Mouse (Mus musculus): ENCODE results near the gene Eftud2. TPM values are rescaled to one million over a fixed set of nuclear protein-coding genes. Genes with fewer than 3 reads are reported as not detected.

Eftud2 gene
- polyA plus RNA-seq, 1 experiment from 2014 or later: 45.5 TPM

GRCm38 (mm10) chr11:102887433-102887832, 6.6 kb upstream of the Eftud2 start:
- TF ChIP-seq EP300 (IDR thresholded peaks at IDR 0.05; ENCODE audit: low read depth) (no peak), CTCF (IDR thresholded peaks at IDR 0.05; ENCODE audit: low read depth) (no peak)
- peaks cover 11% of the 10 kb centered on the region; the same call in 1 of the 2 replicates for H3K27me3 ChIP-seq (ENCODE audit: insufficient read depth, low read length)
- no peak for DNase-seq
- no peak overlapping the region for H3K4me2 ChIP-seq (ENCODE audit: low read depth, low read length)
- no peaks in the 10 kb centered on the region for H3K36me3 ChIP-seq (replicated peaks; ENCODE audit: insufficient read depth, low read length)
- no peak overlapping the region for H3K9ac ChIP-seq (replicated peaks)
- no peak for ATAC-seq
- H3K9me3 ChIP-seq (ENCODE audit: low read length): no peaks in the 10 kb centered on the region
- H3K4me3 ChIP-seq (ENCODE audit: low read depth, low read length): no peak overlapping the region
- 67% methylated on average over 5 of the region's 5 CpGs for WGBS (ENCODE audit: insufficient replicate concordance)
- H3K27ac ChIP-seq (ENCODE audit: low read depth): no peak overlapping the region
- no peaks in the 10 kb centered on the region; the same call in 1 of the 2 replicates for H3K4me1 ChIP-seq (ENCODE audit: insufficient read depth)

GRCm38 (mm10) chr11:102884616-102885219, 3.9 kb upstream of the Eftud2 start, which contains the start of gene Fam187a:
Fam187a (plus strand) TSS chr11:102885169.
- H3K4me2 ChIP-seq (ENCODE audit: low read depth, low read length): no peak within 1 kb of the TSS
- DNase-seq (no peak), ATAC-seq (no peak)
- no peaks in the 10 kb centered on the region for H3K36me3 ChIP-seq (replicated peaks; ENCODE audit: insufficient read depth, low read length)
- H3K27me3 ChIP-seq (ENCODE audit: insufficient read depth, low read length): peaks cover 8% of the 10 kb centered on the region; the same call in 1 of the 2 replicates
- no peak within 1 kb of the TSS for H3K9ac ChIP-seq (replicated peaks)
- TF ChIP-seq EP300 (IDR thresholded peaks at IDR 0.05; ENCODE audit: low read depth): no peak
- no peak for TF ChIP-seq CTCF (IDR thresholded peaks at IDR 0.05; ENCODE audit: low read depth)
- no peak within 1 kb of the TSS for H3K4me3 ChIP-seq (ENCODE audit: low read depth, low read length)
- H3K27ac ChIP-seq (ENCODE audit: low read depth): no peak within 1 kb of the TSS
- H3K9me3 ChIP-seq (ENCODE audit: low read length): no peaks in the 10 kb centered on the region
- H3K4me1 ChIP-seq (ENCODE audit: insufficient read depth): peaks cover 9% of the 10 kb centered on the region
- 54% methylated on average over 10 of the region's 10 CpGs for WGBS (ENCODE audit: insufficient replicate concordance)

GRCm38 (mm10) chr11:102881314-102882198, 771 bp upstream of the Eftud2 start:
- H3K4me1 ChIP-seq (ENCODE audit: insufficient read depth): peaks cover 15% of the 10 kb centered on the region
- H3K36me3 ChIP-seq (replicated peaks; ENCODE audit: insufficient read depth, low read length): peaks cover 12% of the 10 kb centered on the region; the same call in 1 of the 2 replicates
- no peak for DNase-seq
- peak overlapping the region; percentile 46 for H3K27ac ChIP-seq (ENCODE audit: low read depth)
- H3K4me3 ChIP-seq (ENCODE audit: low read depth, low read length): peak overlapping the region; percentile 87
- no peak for TF ChIP-seq EP300 (IDR thresholded peaks at IDR 0.05; ENCODE audit: low read depth)
- TF ChIP-seq CTCF (IDR thresholded peaks at IDR 0.05; ENCODE audit: low read depth): no peak
- no peaks in the 10 kb centered on the region for H3K9me3 ChIP-seq (ENCODE audit: low read length)
- H3K9ac ChIP-seq (replicated peaks): peak overlapping the region; percentile 88
- peak; percentile 5; the same call in 1 of the 2 replicates for ATAC-seq
- peak overlapping the region; percentile 86 for H3K4me2 ChIP-seq (ENCODE audit: low read depth, low read length)
- no peaks in the 10 kb centered on the region for H3K27me3 ChIP-seq (ENCODE audit: insufficient read depth, low read length)
- WGBS (ENCODE audit: insufficient replicate concordance): 12% methylated on average over 13 of the region's 13 CpGs

GRCm38 (mm10) chr11:102879558-102879957, 1.2 kb downstream of the Eftud2 start:
- WGBS (ENCODE audit: insufficient replicate concordance): 85% methylated on average over 2 of the region's 2 CpGs

GRCm38 (mm10) chr11:102874801-102875334, 5.9 kb downstream of the Eftud2 start:
- TF ChIP-seq CTCF (IDR thresholded peaks at IDR 0.05; ENCODE audit: low read depth) (no peak), EP300 (IDR thresholded peaks at IDR 0.05; ENCODE audit: low read depth) (no peak)
- Histone ChIP-seq H3K27ac (ENCODE audit: low read depth) (no peak overlapping the region), H3K9ac (replicated peaks) (no peak overlapping the region), H3K36me3 (replicated peaks; ENCODE audit: insufficient read depth, low read length) (peaks cover 50% of the 10 kb centered on the region), H3K4me1 (ENCODE audit: insufficient read depth) (peaks cover 7% of the 10 kb centered on the region; the same call in 1 of the 2 replicates), H3K4me3 (ENCODE audit: low read depth, low read length) (no peak overlapping the region), H3K4me2 (ENCODE audit: low read depth, low read length) (no peak overlapping the region), H3K9me3 (ENCODE audit: low read length) (no peaks in the 10 kb centered on the region), H3K27me3 (ENCODE audit: insufficient read depth, low read length) (no peaks in the 10 kb centered on the region)
- 87% methylated on average over 7 of the region's 7 CpGs for WGBS (ENCODE audit: insufficient replicate concordance)
- DNase-seq (no peak), ATAC-seq (no peak)

More at GRCm38 (mm10) chr11:102879558-102879957, 1.2 kb downstream of the Eftud2 start:
- H3K27ac ChIP-seq (ENCODE audit: low read depth): no peak overlapping the region
- no peaks in the 10 kb centered on the region for H3K9me3 ChIP-seq (ENCODE audit: low read length)
- peaks cover 26% of the 10 kb centered on the region for H3K36me3 ChIP-seq (replicated peaks; ENCODE audit: insufficient read depth, low read length)
- no peak for TF ChIP-seq EP300 (IDR thresholded peaks at IDR 0.05; ENCODE audit: low read depth)
- TF ChIP-seq CTCF (IDR thresholded peaks at IDR 0.05; ENCODE audit: low read depth): no peak
- peak overlapping the region; percentile 87; the same call in 1 of the 2 replicates for H3K4me3 ChIP-seq (ENCODE audit: low read depth, low read length)
- DNase-seq (no peak), ATAC-seq (no peak)
- peaks cover 15% of the 10 kb centered on the region for H3K4me1 ChIP-seq (ENCODE audit: insufficient read depth)
- H3K9ac ChIP-seq (replicated peaks): peak overlapping the region; percentile 88
- peak overlapping the region; percentile 86 for H3K4me2 ChIP-seq (ENCODE audit: low read depth, low read length)
- no peaks in the 10 kb centered on the region for H3K27me3 ChIP-seq (ENCODE audit: insufficient read depth, low read length)

GRCm38 (mm10) chr11:102864272-102864671, 16.5 kb downstream of the Eftud2 start:
- ATAC-seq (no peak), DNase-seq (peak; percentile 64)
- H3K27me3 ChIP-seq (ENCODE audit: insufficient read depth, low read length): no peaks in the 10 kb centered on the region
- H3K9ac ChIP-seq (replicated peaks): no peak overlapping the region
- H3K36me3 ChIP-seq (replicated peaks; ENCODE audit: insufficient read depth, low read length): peaks cover 62% of the 10 kb centered on the region
- no peak overlapping the region for H3K27ac ChIP-seq (ENCODE audit: low read depth)
- H3K4me1 ChIP-seq (ENCODE audit: insufficient read depth): no peaks in the 10 kb centered on the region
- TF ChIP-seq CTCF (IDR thresholded peaks at IDR 0.05; ENCODE audit: low read depth) (peak; percentile 67), EP300 (IDR thresholded peaks at IDR 0.05; ENCODE audit: low read depth) (no peak)
- H3K9me3 ChIP-seq (ENCODE audit: low read length): no peaks in the 10 kb centered on the region
- H3K4me3 ChIP-seq (ENCODE audit: low read depth, low read length): no peak overlapping the region
- H3K4me2 ChIP-seq (ENCODE audit: low read depth, low read length): no peak overlapping the region
- 36% methylated on average over 4 of the region's 4 CpGs for WGBS (ENCODE audit: insufficient replicate concordance)
